Mouse (Mus musculus) testis, adult 2 months (tissue): ENCODE measurements around the gene Olfr96.

Source experiments
- CTCF ChIP-seq: fragments of 200-500 bp; IDR thresholded peaks from 2 replicates; pipeline ENCODE4 v1.5.1; 2012; ENCODE audit warnings: low read depth, mild to moderate bottlenecking, inconsistent platforms, low read length, moderate library complexity; ENCODE audit not compliant: control insufficient read depth, insufficient read depth, insufficient replicate concordance
- POLR2A ChIP-seq: fragments of 200-500 bp; IDR thresholded peaks from 2 replicates; pipeline ENCODE4 v1.6.1; 2012; ENCODE audit warnings: low read depth, mild to moderate bottlenecking, inconsistent platforms, low read length, moderate library complexity; ENCODE audit not compliant: control insufficient read depth

DNA sequence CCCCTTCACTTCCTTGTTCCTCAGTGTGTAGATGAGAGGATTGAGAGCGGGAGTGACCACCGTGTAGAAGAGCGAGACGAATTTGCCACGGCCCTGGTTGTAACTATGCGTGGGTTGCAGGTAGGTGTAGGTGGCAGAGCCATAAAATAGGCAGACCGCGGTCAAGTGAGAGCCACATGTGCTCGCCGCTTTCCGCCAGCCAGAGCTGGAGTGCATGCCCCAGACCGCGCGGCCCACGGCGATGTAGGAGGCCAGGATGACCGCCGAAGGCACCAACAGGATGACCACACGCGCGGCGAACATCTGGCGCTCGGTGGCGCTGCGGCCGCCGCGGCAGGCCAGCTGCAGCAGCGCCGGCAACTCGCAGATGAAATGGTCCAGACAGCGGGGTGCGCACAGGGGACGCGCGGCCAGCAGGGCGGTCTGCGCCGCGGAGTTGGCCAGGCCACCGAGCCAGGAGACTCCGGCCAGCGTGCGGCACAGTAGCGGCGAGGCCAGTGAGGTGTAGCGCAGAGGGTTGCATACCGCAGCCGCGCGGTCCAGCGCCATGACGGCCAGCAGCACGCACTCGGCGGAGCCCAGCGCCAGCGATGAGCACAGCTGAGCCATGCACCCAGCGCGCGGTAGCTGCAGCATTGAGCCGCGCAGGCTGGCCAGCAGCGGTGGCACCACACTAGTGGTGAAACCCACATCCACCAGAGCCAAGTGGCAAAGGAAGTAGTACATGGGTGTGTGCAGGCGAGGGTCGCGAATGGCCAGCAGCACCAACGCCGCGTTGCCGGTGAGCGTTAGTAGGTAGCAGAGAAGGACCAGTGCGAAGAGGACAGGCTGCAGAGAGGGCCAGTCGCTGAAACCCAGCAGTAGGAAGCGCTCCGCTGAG, 22.9 kb upstream of the Olfr96 start:
- no peak for TF ChIP-seq POLR2A
- TF ChIP-seq CTCF, result no peak
